Mouse (Mus musculus) liver, postnatal 0 days (tissue): Measurements from ENCODE around the gene Txndc12. TPM values are rescaled to one million over a fixed set of nuclear protein-coding genes. Genes with fewer than 3 reads are reported as not detected.
A peak's percentile ranks its signal among the peaks of the same experiment; 100 is the strongest.

Source experiments
- ATAC-seq: fragments of 200-750 bp; cut with Nextera tagmentation; 2 replicates; pipeline ENCODE4 v1.8.0; 2017; ENCODE audit warnings: mild to moderate bottlenecking, moderate library complexity
- DNase-seq: peaks from one replicate; pipeline ENCODE4 v3.0.0-alpha.2; 2016
- H3K27ac ChIP-seq: fragments of 300-500 bp; sonication (generic); 2 replicates; pipeline ENCODE4 v1.5.1; 2014; ENCODE audit warnings: antibody characterized with exemption, moderate library complexity, mild to moderate bottlenecking, low read depth
- H3K27me3 ChIP-seq: fragments of 300-500 bp; sonication (generic); 2 replicates; pipeline ENCODE4 v1.6.1; 2014; ENCODE audit warnings: low read length, control low read depth, mixed read lengths; ENCODE audit not compliant: insufficient read depth
- H3K36me3 ChIP-seq: fragments of 300-500 bp; sonication (generic); replicated peaks from 2 replicates; pipeline ENCODE4 v1.6.1; 2014; ENCODE audit warnings: mild to moderate bottlenecking, control low read depth, low read length, moderate library complexity, mixed read lengths; ENCODE audit not compliant: insufficient read depth
- H3K4me1 ChIP-seq: fragments of 300-500 bp; sonication (generic); 2 replicates; pipeline ENCODE4 v1.6.1; 2014; ENCODE audit warnings: antibody characterized with exemption, mild to moderate bottlenecking, control low read depth; ENCODE audit not compliant: insufficient read depth
- H3K4me2 ChIP-seq: fragments of 300-500 bp; sonication (generic); 2 replicates; pipeline ENCODE4 v1.6.1; 2014; ENCODE audit warnings: low read depth, mild to moderate bottlenecking, low read length, moderate library complexity, mixed read lengths
- H3K4me3 ChIP-seq: fragments of 300-500 bp; sonication (generic); 2 replicates; pipeline ENCODE4 v1.5.1; 2014; ENCODE audit warnings: low read depth, low read length
- H3K9ac ChIP-seq: fragments of 300-500 bp; sonication (generic); replicated peaks from 2 replicates; pipeline ENCODE4 v1.6.1; 2014; ENCODE audit warnings: mild to moderate bottlenecking, moderate library complexity
- H3K9me3 ChIP-seq: fragments of 300-500 bp; sonication (generic); 2 replicates; pipeline ENCODE4 v1.6.1; 2016; ENCODE audit warnings: mild to moderate bottlenecking, control low read depth, low read length, mixed read lengths
- CTCF ChIP-seq: sonication (generic); IDR thresholded peaks from 2 replicates; pipeline ENCODE4 v1.5.1; 2016; ENCODE audit warnings: antibody characterized with exemption, low read depth
- EP300 ChIP-seq: IDR thresholded peaks from 2 replicates; pipeline ENCODE4 v1.6.1; 2016; ENCODE audit warnings: antibody characterized with exemption, low read depth, mild to moderate bottlenecking
- WGBS: fragments of 180-500 bp; shearing (Covaris S2); extraction: QIAGEN DNeasy Blood & Tissue Kit; methylation state at CpG from one replicate; pipeline ENCODE4 v1.1.7; 2014; ENCODE audit not compliant: insufficient replicate concordance; 5-methylcytosine and 5-hydroxymethylcytosine counted together
- polyA plus RNA-seq: library from polyadenylated mRNA; unstranded; fragments of >200 nt; fragmentation: Nextera tagmentation; extraction: Ambion mirVana; gene quantifications from 2 replicates; pipeline ENCODE4 v1.2.1, GENCODE M21; 2015

Gene Txndc12
- polyA plus RNA-seq, 1 experiment from 2014 or later = 44.2 TPM

GRCm38 (mm10) chr4:108866806-108867205 is 32.4 kb downstream of the Txndc12 start:
- 55% methylated on average over 7 of the region's 7 CpGs for WGBS
- Histone ChIP-seq H3K36me3 (peaks cover 9% of the 10 kb centered on the region), H3K9me3 (no peaks in the 10 kb centered on the region), H3K4me3 (no peak overlapping the region), H3K27me3 (no peaks in the 10 kb centered on the region), H3K9ac (no peak overlapping the region), H3K4me1 (no peaks in the 10 kb centered on the region), H3K4me2 (peak overlapping the region; percentile 41), H3K27ac (no peak overlapping the region)
- ATAC-seq (peak; percentile 90), DNase-seq (no peak)
- TF ChIP-seq EP300 = peak; percentile 63; the same call in 1 of the 2 replicates
- no peak for TF ChIP-seq CTCF

GRCm38 (mm10) chr4:108869730-108870374 is 35.5 kb downstream of the Txndc12 start:
- no peak overlapping the region for H3K4me2 ChIP-seq
- ATAC-seq = peak; percentile 71
- H3K4me3 ChIP-seq = no peak overlapping the region
- TF ChIP-seq EP300 = no peak
- TF ChIP-seq CTCF = peak; percentile 98
- no peak overlapping the region for H3K27ac ChIP-seq
- H3K27me3 ChIP-seq = no peaks in the 10 kb centered on the region
- H3K4me1 ChIP-seq = no peaks in the 10 kb centered on the region
- peak; percentile 86 for DNase-seq
- 32% methylated on average over 10 of the region's 10 CpGs for WGBS
- no peaks in the 10 kb centered on the region for H3K9me3 ChIP-seq
- no peaks in the 10 kb centered on the region for H3K36me3 ChIP-seq
- H3K9ac ChIP-seq = no peak overlapping the region

- Histone ChIP-seq H3K27ac (no peak overlapping the region), H3K4me1 (peaks cover 3% of the 10 kb centered on the region), H3K9me3 (no peaks in the 10 kb centered on the region), H3K4me2 (no peak overlapping the region), H3K36me3 (no peaks in the 10 kb centered on the region), H3K27me3 (0 out of 2 replicates have a peak, but pooled peaks cover 3% of the 10 kb centered on the region), H3K4me3 (no peak overlapping the region), H3K9ac (no peak overlapping the region)
- no peak for ATAC-seq
- TF ChIP-seq CTCF (no peak), EP300 (no peak)
- no peak for DNase-seq
- WGBS = 82% methylated on average over 5 of the region's 5 CpGs
Observed at GRCm38 (mm10) chr4:108873746-108874145, 39.3 kb downstream of the Txndc12 start.

- H3K4me1 ChIP-seq = peaks cover 12% of the 10 kb centered on the region
- no peak for TF ChIP-seq EP300
- TF ChIP-seq CTCF = no peak
- H3K27me3 ChIP-seq = peaks cover 11% of the 10 kb centered on the region; the same call in 1 of the 2 replicates
Observed at GRCm38 (mm10) chr4:108877901-108878300, 43.5 kb downstream of the Txndc12 start.

GRCm38 (mm10) chr4:108878963-108879822 is 44.8 kb downstream of the Txndc12 start, which contains the start of gene Rab3b:
Gene Rab3b, plus strand, starts transcription at chr4:108879063.
- H3K4me3 ChIP-seq = peak within 1 kb of the TSS; percentile 49
- no peaks in the 10 kb centered on the region for H3K36me3 ChIP-seq
- peaks cover 12% of the 10 kb centered on the region for H3K4me1 ChIP-seq
- H3K4me2 ChIP-seq = peak within 1 kb of the TSS; percentile 80
- no peak within 1 kb of the TSS for H3K27ac ChIP-seq
- TF ChIP-seq CTCF (no peak), EP300 (no peak)
- WGBS = 1% methylated on average over 46 of the region's 46 CpGs
- ATAC-seq (peak; percentile 74), DNase-seq (peak; percentile 83)
- H3K9ac ChIP-seq = peak within 1 kb of the TSS; percentile 46
- no peaks in the 10 kb centered on the region for H3K9me3 ChIP-seq
- peaks cover 11% of the 10 kb centered on the region; the same call in 1 of the 2 replicates for H3K27me3 ChIP-seq

More at GRCm38 (mm10) chr4:108877901-108878300, 43.5 kb downstream of the Txndc12 start:
- Histone ChIP-seq H3K4me3 (no peak overlapping the region), H3K9me3 (no peaks in the 10 kb centered on the region), H3K36me3 (no peaks in the 10 kb centered on the region), H3K27ac (no peak overlapping the region), H3K9ac (no peak overlapping the region), H3K4me2 (no peak overlapping the region)
- ATAC-seq (no peak), DNase-seq (no peak)
- 72% methylated on average over 6 of the region's 6 CpGs for WGBS

- no peak for DNase-seq
Observed at GRCm38 (mm10) chr4:108883815-108884214, 49.4 kb downstream of the Txndc12 start.

More at GRCm38 (mm10) chr4:108883815-108884214, 49.4 kb downstream of the Txndc12 start:
- Histone ChIP-seq H3K9ac (no peak overlapping the region), H3K4me1 (peaks cover 8% of the 10 kb centered on the region), H3K4me3 (no peak overlapping the region), H3K36me3 (no peaks in the 10 kb centered on the region), H3K4me2 (no peak overlapping the region), H3K27me3 (peaks cover 8% of the 10 kb centered on the region; the same call in 1 of the 2 replicates), H3K9me3 (no peaks in the 10 kb centered on the region), H3K27ac (no peak overlapping the region)
- ATAC-seq = no peak
- WGBS = 63% methylated on average over 13 of the region's 13 CpGs
- TF ChIP-seq EP300 = no peak
- TF ChIP-seq CTCF = no peak
